Mouse (Mus musculus): ENCODE measurements around the gene Cars2.
"Not testable (repeated sequence)": the region's sequence is repeated elsewhere in the genome, so short reads cannot be mapped to it uniquely, and the experiment has no call there.

The Cars2 gene

DNA sequence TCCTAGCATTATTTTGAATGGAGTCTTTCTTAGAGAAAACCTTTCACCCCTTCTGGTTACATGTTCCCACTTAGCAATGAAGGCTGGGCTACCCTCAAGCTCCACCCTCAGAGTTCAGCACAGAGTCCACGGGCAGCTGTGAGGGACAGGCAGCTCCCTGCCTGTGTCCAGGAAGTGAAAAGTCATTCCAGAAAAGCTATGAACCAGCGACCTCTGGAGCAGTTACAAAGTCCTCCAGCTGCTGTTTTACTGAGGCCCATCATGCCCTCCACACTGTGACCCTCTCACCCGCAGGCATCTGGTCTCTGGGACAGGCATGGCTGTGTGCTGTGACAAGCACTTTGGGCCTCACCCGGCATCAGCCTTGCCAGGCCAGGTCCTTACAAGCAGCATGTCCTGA is 77.5 kb downstream of the Cars2 start:
- peak; percentile 88 to 94 for DNase-seq

GRCm38 (mm10) chr8:11471309-11471708 is 79.3 kb downstream of the Cars2 start:
- DNase-seq, result peak; percentile 88 to 93

- no peak for DNase-seq
Observed at GRCm38 (mm10) chr8:11470694-11471093, 79.9 kb downstream of the Cars2 start.

GRCm38 (mm10) chr8:11469095-11469494 is 81.5 kb downstream of the Cars2 start:
- peak; percentile 84 to 89 for DNase-seq

GRCm38 (mm10) chr8:11466528-11466927 is 84.1 kb downstream of the Cars2 start:
- not testable (repeated sequence) for DNase-seq

DNA sequence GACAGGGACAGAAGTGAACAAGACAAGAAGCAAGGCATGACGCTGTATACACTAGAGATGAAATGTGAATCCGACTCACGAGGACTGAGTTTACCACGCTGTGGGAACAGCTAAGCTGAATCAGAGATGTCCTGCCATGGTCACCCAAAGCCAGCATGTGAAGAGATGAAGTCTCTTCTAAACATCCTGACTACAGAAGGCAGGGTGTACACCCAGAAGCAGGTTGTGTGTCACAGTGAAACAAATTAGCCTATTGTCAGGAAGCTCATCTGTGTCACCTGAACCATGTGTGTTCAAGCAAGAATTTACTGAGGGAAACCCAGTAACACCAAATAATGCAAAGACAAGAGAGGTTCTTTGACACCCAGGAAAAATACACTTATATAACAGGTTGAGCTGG is 85.0 kb downstream of the Cars2 start:
- DNase-seq, result no peak

DNA sequence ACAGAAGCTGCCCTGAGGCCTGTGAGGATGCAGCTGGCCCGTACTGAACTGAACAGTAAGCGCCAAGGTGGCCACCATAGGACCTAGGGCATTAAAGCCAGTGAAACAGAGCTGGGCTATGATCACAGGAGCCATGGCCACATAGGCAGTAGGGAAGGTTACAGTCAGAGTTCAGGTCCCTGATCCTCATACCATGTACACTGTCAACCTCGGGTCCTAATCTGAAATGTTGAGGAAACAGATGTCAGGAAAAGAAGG is 85.9 kb downstream of the Cars2 start:
- no peak for DNase-seq
